Mouse (Mus musculus): ENCODE results near the gene Ascc1. TPM values are rescaled to one million over a fixed set of nuclear protein-coding genes. Genes with fewer than 3 reads are reported as not detected.
"Not testable (repeated sequence)": the region's sequence is repeated elsewhere in the genome, so short reads cannot be mapped to it uniquely, and the experiment has no call there.

Gene Ascc1
- total and polyA plus RNA-seq, 2 experiments from 2014 or later = 13.5 to 50.1 TPM

- Histone ChIP-seq H3K9me3 (ENCODE audit: low read length) (no peaks in the 10 kb centered on the region), H3K36me3 (ENCODE audit: insufficient read depth, low read length) (peaks cover 58% of the 10 kb centered on the region), H3K4me1 (ENCODE audit: insufficient read depth, low read length) (no peaks in the 10 kb centered on the region), H3K4me3 (ENCODE audit: low read depth, low read length) (no peak overlapping the region), H3K4me2 (ENCODE audit: low read depth, low read length, poor library complexity, severe bottlenecking) (no peak overlapping the region), H3K27ac (ENCODE audit: low read depth, low read length) (no peak overlapping the region), H3K27me3 (ENCODE audit: insufficient read depth, low read length) (no peaks in the 10 kb centered on the region), H3K9ac (replicated peaks; ENCODE audit: low read length, poor library complexity, severe bottlenecking) (no peak overlapping the region)
- DNase-seq (ENCODE audit: low spot score) = no peak
- peak; percentile 10; the same call in 1 of the 2 replicates for ATAC-seq (ENCODE audit: low FRiP score)
- no peak for TF ChIP-seq CTCF (IDR thresholded peaks at IDR 0.05)
- 23% methylated on average over 22 of the region's 22 CpGs for WGBS
Observed at GRCm38 (mm10) chr10:60125529-60126327, 123.1 kb downstream of the Ascc1 start.

DNA sequence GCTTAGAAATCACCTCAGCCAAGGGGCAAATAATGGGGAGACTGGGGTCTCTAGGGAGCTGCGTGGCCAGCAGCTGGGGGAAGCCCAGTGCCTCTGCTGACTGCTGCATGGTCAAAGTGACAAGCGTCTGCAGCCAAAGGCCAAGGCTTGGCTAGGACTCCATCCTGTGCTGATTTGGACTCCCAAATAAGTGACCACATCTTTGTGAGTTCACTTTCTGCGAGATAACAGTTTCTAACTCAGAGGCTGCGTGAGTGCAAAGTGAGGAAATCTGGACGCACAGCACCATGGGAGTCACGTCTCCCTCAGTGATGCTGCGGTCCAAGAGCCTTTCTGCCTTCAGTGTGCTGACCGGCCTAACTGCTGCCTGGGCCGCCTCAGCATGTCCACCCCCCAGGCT, 125.7 kb downstream of the Ascc1 start:
- H3K9me3 ChIP-seq (ENCODE audit: low read length) = no peaks in the 10 kb centered on the region
- H3K4me3 ChIP-seq (ENCODE audit: low read depth, low read length) = no peak overlapping the region
- H3K36me3 ChIP-seq (ENCODE audit: insufficient read depth, low read length) = peaks cover 56% of the 10 kb centered on the region
- DNase-seq (ENCODE audit: low spot score) (no peak), ATAC-seq (ENCODE audit: low FRiP score) (no peak)
- H3K27ac ChIP-seq (ENCODE audit: low read depth, low read length) = no peak overlapping the region
- 84% methylated on average over 9 of the region's 9 CpGs for WGBS
- no peak overlapping the region for H3K9ac ChIP-seq (replicated peaks; ENCODE audit: low read length, poor library complexity, severe bottlenecking)
- TF ChIP-seq CTCF (IDR thresholded peaks at IDR 0.05) = no peak
- H3K4me1 ChIP-seq (ENCODE audit: insufficient read depth, low read length) = no peaks in the 10 kb centered on the region
- H3K27me3 ChIP-seq (ENCODE audit: insufficient read depth, low read length) = no peaks in the 10 kb centered on the region
- no peak overlapping the region for H3K4me2 ChIP-seq (ENCODE audit: low read depth, low read length, poor library complexity, severe bottlenecking)

- no peak for TF ChIP-seq CTCF (IDR thresholded peaks at IDR 0.05)
- Histone ChIP-seq H3K27ac (ENCODE audit: low read depth, low read length) (no peak overlapping the region), H3K36me3 (ENCODE audit: insufficient read depth, low read length) (peaks cover 47% of the 10 kb centered on the region), H3K4me2 (ENCODE audit: low read depth, low read length, poor library complexity, severe bottlenecking) (no peak overlapping the region), H3K27me3 (ENCODE audit: insufficient read depth, low read length) (no peaks in the 10 kb centered on the region), H3K4me1 (ENCODE audit: insufficient read depth, low read length) (no peaks in the 10 kb centered on the region), H3K4me3 (ENCODE audit: low read depth, low read length) (no peak overlapping the region), H3K9ac (replicated peaks; ENCODE audit: low read length, poor library complexity, severe bottlenecking) (no peak overlapping the region), H3K9me3 (ENCODE audit: low read length) (no peaks in the 10 kb centered on the region)
- WGBS = 82% methylated on average over 4 of the region's 4 CpGs
- ATAC-seq (ENCODE audit: low FRiP score) (no peak), DNase-seq (ENCODE audit: low spot score) (no peak)
Observed at GRCm38 (mm10) chr10:60130504-60130903, 127.9 kb downstream of the Ascc1 start.

GRCm38 (mm10) chr10:60133501-60133900, 130.9 kb downstream of the Ascc1 start:
- no peak overlapping the region for H3K4me3 ChIP-seq (ENCODE audit: low read depth, low read length)
- no peaks in the 10 kb centered on the region for H3K27me3 ChIP-seq (ENCODE audit: insufficient read depth, low read length)
- no peak for ATAC-seq (ENCODE audit: low FRiP score)
- H3K4me1 ChIP-seq (ENCODE audit: insufficient read depth, low read length) = no peaks in the 10 kb centered on the region
- DNase-seq (ENCODE audit: low spot score) = no peak
- H3K27ac ChIP-seq (ENCODE audit: low read depth, low read length) = no peak overlapping the region; the same call in 1 of the 2 replicates
- H3K36me3 ChIP-seq (ENCODE audit: insufficient read depth, low read length) = peaks cover 33% of the 10 kb centered on the region
- H3K9me3 ChIP-seq (ENCODE audit: low read length) = no peaks in the 10 kb centered on the region
- H3K4me2 ChIP-seq (ENCODE audit: low read depth, low read length, poor library complexity, severe bottlenecking) = no peak overlapping the region
- 29% methylated on average over 6 of the region's 6 CpGs for WGBS
- no peak overlapping the region for H3K9ac ChIP-seq (replicated peaks; ENCODE audit: low read length, poor library complexity, severe bottlenecking)
- no peak for TF ChIP-seq CTCF (IDR thresholded peaks at IDR 0.05)

- no peak overlapping the region for H3K4me3 ChIP-seq (ENCODE audit: low read depth, low read length)
- H3K9me3 ChIP-seq (ENCODE audit: low read length) = no peaks in the 10 kb centered on the region
- DNase-seq (ENCODE audit: low spot score) (no peak), ATAC-seq (ENCODE audit: low FRiP score) (no peak)
- no peak for TF ChIP-seq CTCF (IDR thresholded peaks at IDR 0.05)
- peaks cover 31% of the 10 kb centered on the region for H3K36me3 ChIP-seq (ENCODE audit: insufficient read depth, low read length)
- H3K9ac ChIP-seq (replicated peaks; ENCODE audit: low read length, poor library complexity, severe bottlenecking) = no peak overlapping the region
- H3K4me1 ChIP-seq (ENCODE audit: insufficient read depth, low read length) = no peaks in the 10 kb centered on the region
- no peaks in the 10 kb centered on the region for H3K27me3 ChIP-seq (ENCODE audit: insufficient read depth, low read length)
- H3K4me2 ChIP-seq (ENCODE audit: low read depth, low read length, poor library complexity, severe bottlenecking) = no peak overlapping the region
- WGBS = 52% methylated on average over 9 of the region's 9 CpGs
- no peak overlapping the region for H3K27ac ChIP-seq (ENCODE audit: low read depth, low read length)
Observed at GRCm38 (mm10) chr10:60134201-60134600, 131.6 kb downstream of the Ascc1 start.

DNA sequence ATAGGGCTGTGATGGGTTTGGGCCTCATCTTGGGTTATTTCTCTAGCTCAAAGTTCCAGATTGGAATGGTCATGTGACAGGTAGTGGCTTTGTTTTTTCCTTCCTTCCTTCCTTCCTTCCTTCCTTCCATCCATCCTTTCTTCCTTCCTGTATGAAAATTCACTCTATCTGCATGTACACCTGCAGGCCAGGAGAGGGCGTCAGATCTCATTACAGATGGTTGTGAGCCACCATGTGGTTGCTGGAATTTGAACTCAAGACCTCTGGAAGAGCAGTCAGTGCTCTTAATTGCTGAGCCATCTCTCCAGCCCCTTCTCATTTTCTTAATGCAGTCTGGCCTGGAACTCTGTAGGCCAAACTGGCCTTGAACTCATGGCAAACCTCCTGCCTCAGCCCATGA, 133.4 kb downstream of the Ascc1 start:
- peak; percentile 59 for TF ChIP-seq CTCF (IDR thresholded peaks at IDR 0.05)
- DNase-seq (ENCODE audit: low spot score); H3K4me1 ChIP-seq (ENCODE audit: insufficient read depth, low read length); H3K4me2 ChIP-seq (ENCODE audit: low read depth, low read length, poor library complexity, severe bottlenecking); ATAC-seq (ENCODE audit: low FRiP score); H3K27ac ChIP-seq (ENCODE audit: low read depth, low read length); H3K9me3 ChIP-seq (ENCODE audit: low read length); H3K27me3 ChIP-seq (ENCODE audit: insufficient read depth, low read length); H3K9ac ChIP-seq (replicated peaks; ENCODE audit: low read length, poor library complexity, severe bottlenecking); H3K4me3 ChIP-seq (ENCODE audit: low read depth, low read length): not testable (repeated sequence)
- peaks cover 13% of the 10 kb centered on the region for H3K36me3 ChIP-seq (ENCODE audit: insufficient read depth, low read length)
- 61% methylated on average over 1 of the region's 1 CpGs for WGBS
